Mouse (Mus musculus) c-Kit-positive CD71-positive TER-119-positive erythroid progenitor cells, embryonic 14.5 days (primary cell): ENCODE results near the gene Abraxas1.
A peak's percentile ranks its signal among the peaks of the same experiment; 100 is the strongest.

Source experiments
- DNase-seq: peaks from one replicate; pipeline ENCODE4 v3.0.0-alpha.2; 2013; ENCODE audit warnings: low spot score

The Abraxas1 gene

GRCm38 (mm10) chr5:100820483-100821184 lies at the start of gene Abraxas1:
TSS of gene Abraxas1 (minus strand) at chr5:100820965.
- peak; percentile 84 for DNase-seq

- DNase-seq, result no peak
Measured at GRCm38 (mm10) chr5:100869197-100869895, 48.6 kb upstream of the Abraxas1 start.

- DNase-seq, result no peak
Measured at GRCm38 (mm10) chr5:100866183-100866582, 45.4 kb upstream of the Abraxas1 start.

- DNase-seq, result no peak
Measured at GRCm38 (mm10) chr5:100864438-100864837, 43.7 kb upstream of the Abraxas1 start.

GRCm38 (mm10) chr5:100863091-100863490 lies 42.3 kb upstream of the Abraxas1 start:
- DNase-seq, result no peak

- DNase-seq, result no peak
Measured at GRCm38 (mm10) chr5:100861811-100862210, 41.0 kb upstream of the Abraxas1 start.

GRCm38 (mm10) chr5:100861140-100861539 lies 40.4 kb upstream of the Abraxas1 start:
- no peak for DNase-seq

GRCm38 (mm10) chr5:100860417-100861053 lies 39.8 kb upstream of the Abraxas1 start:
- DNase-seq, result no peak

- no peak for DNase-seq
Measured at GRCm38 (mm10) chr5:100856552-100856951, 35.8 kb upstream of the Abraxas1 start.

- no peak for DNase-seq
Measured at GRCm38 (mm10) chr5:100853963-100854362, 33.2 kb upstream of the Abraxas1 start.

GRCm38 (mm10) chr5:100847143-100847542 lies 26.4 kb upstream of the Abraxas1 start:
- DNase-seq, result no peak

- DNase-seq, result no peak
Measured at GRCm38 (mm10) chr5:100846599-100846920, 25.8 kb upstream of the Abraxas1 start.

GRCm38 (mm10) chr5:100845848-100846598 lies 25.3 kb upstream of the Abraxas1 start:
- peak; percentile 29 for DNase-seq

- no peak for DNase-seq
Measured at GRCm38 (mm10) chr5:100845485-100845847, 24.7 kb upstream of the Abraxas1 start, which contains the start of gene Gpat3. TSS of gene Gpat3 (plus strand) at chr5:100845713.

- no peak for DNase-seq
Measured at GRCm38 (mm10) chr5:100844485-100844884, 23.7 kb upstream of the Abraxas1 start.

- DNase-seq, result no peak
Measured at GRCm38 (mm10) chr5:100837907-100838306, 17.1 kb upstream of the Abraxas1 start.

- no peak for DNase-seq
Measured at GRCm38 (mm10) chr5:100835862-100836538, 15.2 kb upstream of the Abraxas1 start.

- DNase-seq, result no peak
Measured at GRCm38 (mm10) chr5:100833841-100834240, 13.1 kb upstream of the Abraxas1 start.

- no peak for DNase-seq
Measured at GRCm38 (mm10) chr5:100832680-100833079, 11.9 kb upstream of the Abraxas1 start.

GRCm38 (mm10) chr5:100828701-100829100 lies 7.9 kb upstream of the Abraxas1 start:
- DNase-seq, result no peak

- no peak for DNase-seq
Measured at GRCm38 (mm10) chr5:100826531-100826930, 5.8 kb upstream of the Abraxas1 start.

GRCm38 (mm10) chr5:100825975-100826374 lies 5.2 kb upstream of the Abraxas1 start:
- DNase-seq, result no peak
